Mouse (Mus musculus) cerebellum, adult (tissue): Measurements from ENCODE around the gene Mcat.
"Not testable (repeated sequence)": the region's sequence is repeated elsewhere in the genome, so short reads cannot be mapped to it uniquely, and the experiment has no call there.

Experiments
- ATAC-seq: cut with Nextera tagmentation; 2 replicates; pipeline ENCODE4 v1.9.2; 2017; ENCODE audit warnings: mild to moderate bottlenecking, moderate library complexity, mixed read lengths; ENCODE audit not compliant: insufficient number of reproducible peaks, low FRiP score, low TSS enrichment

The Mcat gene

GRCm38 (mm10) chr15:83515018-83515417, 48.6 kb downstream of the Mcat start:
- no peak for ATAC-seq

- no peak for ATAC-seq
Observed at GRCm38 (mm10) chr15:83512489-83513281, 50.9 kb downstream of the Mcat start.

- ATAC-seq, result peak; percentile 92
Observed at GRCm38 (mm10) chr15:83510805-83511405, 52.7 kb downstream of the Mcat start, which contains the start of gene Ttll1. Ttll1 (minus strand) TSS chr15:83510893.

GRCm38 (mm10) chr15:83509950-83510804, 53.4 kb downstream of the Mcat start:
- ATAC-seq, result no peak; the same call in 1 of the 2 replicates

GRCm38 (mm10) chr15:83501483-83501882, 62.1 kb downstream of the Mcat start:
- ATAC-seq, result not testable (repeated sequence)

- ATAC-seq, result no peak
Observed at GRCm38 (mm10) chr15:83500352-83500751, 63.2 kb downstream of the Mcat start.

GRCm38 (mm10) chr15:83499211-83499755, 64.3 kb downstream of the Mcat start:
- no peak for ATAC-seq

GRCm38 (mm10) chr15:83497299-83497698, 66.3 kb downstream of the Mcat start:
- ATAC-seq, result no peak
